In genomic region chr10:98930143-98930542, GRCm38 (mm10) we compare ENCODE assay signal across 12 mouse cellular contexts. TPM values are rescaled to one million over a fixed set of nuclear protein-coding genes. Genes with fewer than 3 reads are reported as not detected.
DNase-seq lines count a peak whose midpoint lies in the region; ATAC-seq and TF ChIP-seq lines count a peak whose summit lies in the region.
"Had no signal": no experiment of that assay in that cellular context is flagged by ENCODE, and none has a peak within 500 bp of the region (broad histone marks: within the 10 kb centered on the region; RNA-seq: fewer than 3 reads in every experiment).

No protein-coding gene starts in this region.

- H3K27ac ChIP-seq in heart, embryonic 16.5 days (ENCODE audit: low read length): peak overlapping the region; percentile 32; the same call in 1 of the 2 replicates
- H3K27ac ChIP-seq in forebrain, embryonic 11.5 days (ENCODE audit: low read depth, low read length): no peak overlapping the region
- no peak overlapping the region for H3K27ac ChIP-seq in liver, embryonic 15.5 days (replicated peaks)

- TF ChIP-seq POLR2A in lung, adult 2 months (IDR thresholded peaks at IDR 0.05; ENCODE audit: borderline replicate concordance, extremely low read depth, low read depth, low read length): no peak

- H3K4me3 ChIP-seq in heart, embryonic 16.5 days (ENCODE audit: low read length): peak overlapping the region; percentile 33
- peak overlapping the region; percentile 33 for H3K4me3 ChIP-seq in lung, adult 2 months (replicated peaks; ENCODE audit: extremely low read depth, low read depth, low read length)
- no peak overlapping the region for H3K4me3 ChIP-seq in forebrain, embryonic 11.5 days (ENCODE audit: low read depth, low read length)
- H3K4me3 ChIP-seq in liver, embryonic 15.5 days (replicated peaks): no peak overlapping the region

- no peak for TF ChIP-seq CTCF in lung, adult 2 months (IDR thresholded peaks at IDR 0.05; ENCODE audit: insufficient read depth, low read length)

- no peak for DNase-seq in heart, adult 9 months (ENCODE audit: low spot score in 2 of 2)
- no peak for DNase-seq in lung, adult 2 months
- no peak for DNase-seq in lung, postnatal 36 days
- DNase-seq in forebrain, embryonic 11.5 days (ENCODE audit: low spot score): no peak
- no peak for DNase-seq in c-Kit-positive CD71-positive TER-119-positive erythroid progenitor cells, embryonic 14.5 days (ENCODE audit: low spot score)
- DNase-seq: cerebellum, adult 8-10 months; heart, postnatal 36 days; layer of hippocampus, postnatal 36 days; lung, postnatal 4 days had no signal

- ATAC-seq in heart, embryonic 16.5 days (replicated peaks; ENCODE audit: extremely low read depth, insufficient read depth, low FRiP score): 0 out of 2 replicates have a peak, but pooled peaks have one; percentile 29
- 0 out of 2 replicates have a peak, but pooled peaks have one; percentile 29 for ATAC-seq in forebrain, embryonic 11.5 days (replicated peaks; ENCODE audit: low FRiP score)
- peak; percentile 41; the same call in 1 of the 2 replicates for ATAC-seq in liver, embryonic 15.5 days (ENCODE audit: insufficient read depth)
- ATAC-seq in monocyte, adult 5-6 weeks (replicated peaks; ENCODE audit: insufficient number of reproducible peaks, low FRiP score, low TSS enrichment, poor library complexity, severe bottlenecking): no peak

- peak overlapping the region; percentile 45 for H3K9ac ChIP-seq in heart, embryonic 16.5 days (ENCODE audit: low read length)
- H3K9ac ChIP-seq in forebrain, embryonic 11.5 days (ENCODE audit: low read length): no peak overlapping the region
- no peak overlapping the region for H3K9ac ChIP-seq in liver, embryonic 15.5 days

- peaks cover 4% of the 10 kb centered on the region; the same call in 1 of the 2 replicates for H3K9me3 ChIP-seq in heart, embryonic 16.5 days (replicated peaks; ENCODE audit: control insufficient read depth, low read length)
- H3K9me3 ChIP-seq in forebrain, embryonic 11.5 days (ENCODE audit: control insufficient read depth, low read length): no peaks in the 10 kb centered on the region
- no peaks in the 10 kb centered on the region for H3K9me3 ChIP-seq in liver, embryonic 15.5 days (replicated peaks)

- H3K4me1 ChIP-seq in heart, embryonic 16.5 days (ENCODE audit: control insufficient read depth, insufficient read depth, low read length): peaks cover 29% of the 10 kb centered on the region
- peaks cover 15% of the 10 kb centered on the region for H3K4me1 ChIP-seq in lung, adult 2 months (ENCODE audit: control insufficient read depth, insufficient read depth, low read length)
- H3K4me1 ChIP-seq in forebrain, embryonic 11.5 days (replicated peaks; ENCODE audit: control insufficient read depth, insufficient read depth, low read length): no peaks in the 10 kb centered on the region
- peaks cover 22% of the 10 kb centered on the region for H3K4me1 ChIP-seq in liver, embryonic 15.5 days (replicated peaks)

- peak overlapping the region; percentile 56 for H3K4me2 ChIP-seq in heart, embryonic 16.5 days (ENCODE audit: low read depth, low read length)
- no peak overlapping the region for H3K4me2 ChIP-seq in forebrain, embryonic 11.5 days (ENCODE audit: low read depth, low read length, severe bottlenecking)
- H3K4me2 ChIP-seq in liver, embryonic 15.5 days: no peak overlapping the region

- 34% methylated on average over 11 of the region's 11 CpGs for WGBS in heart, embryonic 16.5 days
- 34% methylated on average over 11 of the region's 11 CpGs for WGBS in lung, adult 2 months
- 50% methylated on average over 11 of the region's 11 CpGs for WGBS in forebrain, embryonic 11.5 days
- 26% methylated on average over 11 of the region's 11 CpGs for WGBS in liver, embryonic 15.5 days (ENCODE audit: insufficient replicate concordance)

- peaks cover 3% of the 10 kb centered on the region; the same call in 1 of the 2 replicates for H3K36me3 ChIP-seq in heart, embryonic 16.5 days (ENCODE audit: control insufficient read depth, insufficient read depth)
- H3K36me3 ChIP-seq in forebrain, embryonic 11.5 days (ENCODE audit: control insufficient read depth, insufficient read depth, low read length): no peaks in the 10 kb centered on the region
- H3K36me3 ChIP-seq in liver, embryonic 15.5 days (replicated peaks): peaks cover 3% of the 10 kb centered on the region; the same call in 1 of the 2 replicates

- no peaks in the 10 kb centered on the region for H3K27me3 ChIP-seq in heart, embryonic 16.5 days (ENCODE audit: control insufficient read depth, insufficient read depth, low read length)
- no peaks in the 10 kb centered on the region for H3K27me3 ChIP-seq in forebrain, embryonic 11.5 days (ENCODE audit: control insufficient read depth, insufficient read depth, low read length)
- no peaks in the 10 kb centered on the region for H3K27me3 ChIP-seq in liver, embryonic 15.5 days

RNA-seq across cellular contexts. Expression of gene Atp2b1, which starts 15.9 kb away (rescaled TPM):
- polyA plus RNA-seq in heart, embryonic 16.5 days (2015; fragmentation: Nextera tagmentation; extraction: Ambion mirVana): 88.5 and 93.9 TPM in 2 replicates
- polyA plus RNA-seq in lung, adult 2 months (2012; rRNA removed): 19.0 and 23.2 TPM in 2 replicates
- 81.8 and 83.3 TPM in 2 replicates for polyA plus RNA-seq in forebrain, embryonic 11.5 days (2014; fragmentation: Nextera tagmentation; extraction: Ambion mirVana)
- polyA plus RNA-seq in liver, embryonic 15.5 days (2015; fragmentation: Nextera tagmentation; extraction: Ambion mirVana): 30.9 and 33.3 TPM in 2 replicates
- total RNA-seq in monocyte, adult 5-6 weeks (2017): 167 to 305 TPM (median 212 TPM) in 3 replicates

Comparison
In these comparisons a context has a peak if more than half of its experiments do, and no peak if none do; other contexts are left out.
1. H3K4me3 ChIP-seq: peak in heart, embryonic 16.5 days (single experiment) and lung, adult 2 months (single experiment); none in forebrain, embryonic 11.5 days (single experiment) and liver, embryonic 15.5 days (single experiment).